Mouse (Mus musculus): Measurements from ENCODE around the gene Arhgap23. TPM values are rescaled to one million over a fixed set of nuclear protein-coding genes. Genes with fewer than 3 reads are reported as not detected.

Arhgap23 gene
- polyA plus RNA-seq, 1 experiment from 2014 or later = 3.5 TPM

DNA sequence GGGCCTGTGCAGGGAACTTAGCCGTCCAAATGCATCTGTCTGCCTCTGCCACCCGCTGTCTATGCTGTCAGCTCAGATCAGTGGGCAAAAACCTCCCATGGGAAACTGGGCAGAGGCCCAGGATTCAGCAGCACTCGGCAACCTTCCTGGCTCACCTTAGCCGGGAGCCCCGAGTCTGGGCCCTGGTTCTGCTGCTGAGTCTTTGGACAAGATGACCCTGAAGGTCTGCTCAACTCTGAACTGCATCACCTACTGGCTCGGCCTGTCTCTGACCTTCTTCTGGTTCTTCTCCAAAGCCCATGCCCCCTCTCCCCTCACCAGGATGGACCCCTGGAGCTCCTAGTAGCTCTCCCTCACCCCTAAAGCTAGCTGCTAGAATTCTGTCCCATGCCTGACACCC is 30.3 kb downstream of the Arhgap23 start:
- no peaks in the 10 kb centered on the region for H3K9me3 ChIP-seq (ENCODE audit: control insufficient read depth)
- no peak overlapping the region for H3K9ac ChIP-seq (ENCODE audit: low read depth, low read length)
- no peak for TF ChIP-seq CTCF (IDR thresholded peaks at IDR 0.05; ENCODE audit: low read depth)
- H3K4me1 ChIP-seq (replicated peaks; ENCODE audit: control insufficient read depth, insufficient read depth, low read length) = peaks cover 8% of the 10 kb centered on the region; the same call in 1 of the 2 replicates
- H3K27me3 ChIP-seq (replicated peaks; ENCODE audit: control insufficient read depth, insufficient read depth, low read length) = no peaks in the 10 kb centered on the region
- WGBS = 74% methylated on average over 6 of the region's 6 CpGs
- H3K4me3 ChIP-seq (ENCODE audit: low read depth, low read length) = no peak overlapping the region
- H3K36me3 ChIP-seq (ENCODE audit: control insufficient read depth, insufficient read depth) = peaks cover 30% of the 10 kb centered on the region; the same call in 1 of the 2 replicates
- no peak for ATAC-seq
- no peak overlapping the region for H3K27ac ChIP-seq (ENCODE audit: low read depth, low read length)
- H3K4me2 ChIP-seq (replicated peaks; ENCODE audit: low read depth) = no peak overlapping the region

GRCm38 (mm10) chr11:97445999-97446511 is 30.7 kb downstream of the Arhgap23 start:
- Histone ChIP-seq H3K4me1 (replicated peaks; ENCODE audit: control insufficient read depth, insufficient read depth, low read length) (peaks cover 8% of the 10 kb centered on the region; the same call in 1 of the 2 replicates), H3K36me3 (ENCODE audit: control insufficient read depth, insufficient read depth) (peaks cover 30% of the 10 kb centered on the region; the same call in 1 of the 2 replicates), H3K9ac (ENCODE audit: low read depth, low read length) (no peak overlapping the region), H3K4me3 (ENCODE audit: low read depth, low read length) (no peak overlapping the region), H3K27ac (ENCODE audit: low read depth, low read length) (no peak overlapping the region), H3K4me2 (replicated peaks; ENCODE audit: low read depth) (no peak overlapping the region), H3K9me3 (ENCODE audit: control insufficient read depth) (no peaks in the 10 kb centered on the region), H3K27me3 (replicated peaks; ENCODE audit: control insufficient read depth, insufficient read depth, low read length) (no peaks in the 10 kb centered on the region)
- WGBS = 41% methylated on average over 4 of the region's 4 CpGs
- no peak for TF ChIP-seq CTCF (IDR thresholded peaks at IDR 0.05; ENCODE audit: low read depth)
- no peak for ATAC-seq

DNA sequence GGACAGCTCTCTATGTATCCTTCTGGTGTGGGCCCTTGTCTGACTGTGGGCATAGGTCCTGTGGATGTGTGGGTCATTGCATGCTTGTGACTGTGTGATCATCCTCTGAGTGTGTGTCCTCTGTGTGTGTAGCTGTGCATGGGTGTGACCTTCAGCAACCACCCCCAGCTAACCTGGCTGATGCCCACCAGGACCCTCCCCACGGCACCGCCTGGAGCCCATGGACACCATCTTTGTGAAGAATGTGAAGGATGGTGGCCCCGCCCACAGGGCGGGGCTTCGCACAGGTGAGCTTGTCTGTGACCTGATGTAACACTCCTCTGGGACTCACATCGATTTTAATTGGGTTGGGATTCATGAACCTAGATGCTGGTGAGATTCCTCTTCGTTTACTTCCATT is 32.6 kb downstream of the Arhgap23 start:
- Histone ChIP-seq H3K4me2 (replicated peaks; ENCODE audit: low read depth) (no peak overlapping the region), H3K27me3 (replicated peaks; ENCODE audit: control insufficient read depth, insufficient read depth, low read length) (no peaks in the 10 kb centered on the region), H3K4me1 (replicated peaks; ENCODE audit: control insufficient read depth, insufficient read depth, low read length) (no peaks in the 10 kb centered on the region), H3K27ac (ENCODE audit: low read depth, low read length) (no peak overlapping the region), H3K4me3 (ENCODE audit: low read depth, low read length) (no peak overlapping the region), H3K9ac (ENCODE audit: low read depth, low read length) (no peak overlapping the region), H3K36me3 (ENCODE audit: control insufficient read depth, insufficient read depth) (peaks cover 47% of the 10 kb centered on the region), H3K9me3 (ENCODE audit: control insufficient read depth) (no peaks in the 10 kb centered on the region)
- no peak for ATAC-seq
- WGBS = 66% methylated on average over 7 of the region's 7 CpGs
- TF ChIP-seq CTCF (IDR thresholded peaks at IDR 0.05; ENCODE audit: low read depth) = no peak

- WGBS = 84% methylated on average over 11 of the region's 11 CpGs
- Histone ChIP-seq H3K9ac (ENCODE audit: low read depth, low read length) (no peak overlapping the region), H3K9me3 (ENCODE audit: control insufficient read depth) (no peaks in the 10 kb centered on the region), H3K27me3 (replicated peaks; ENCODE audit: control insufficient read depth, insufficient read depth, low read length) (no peaks in the 10 kb centered on the region), H3K36me3 (ENCODE audit: control insufficient read depth, insufficient read depth) (peaks cover 50% of the 10 kb centered on the region), H3K4me3 (ENCODE audit: low read depth, low read length) (no peak overlapping the region), H3K27ac (ENCODE audit: low read depth, low read length) (no peak overlapping the region), H3K4me1 (replicated peaks; ENCODE audit: control insufficient read depth, insufficient read depth, low read length) (no peaks in the 10 kb centered on the region), H3K4me2 (replicated peaks; ENCODE audit: low read depth) (no peak overlapping the region)
- no peak for TF ChIP-seq CTCF (IDR thresholded peaks at IDR 0.05; ENCODE audit: low read depth)
- ATAC-seq = no peak
Observed at GRCm38 (mm10) chr11:97448611-97449394, 33.5 kb downstream of the Arhgap23 start.

DNA sequence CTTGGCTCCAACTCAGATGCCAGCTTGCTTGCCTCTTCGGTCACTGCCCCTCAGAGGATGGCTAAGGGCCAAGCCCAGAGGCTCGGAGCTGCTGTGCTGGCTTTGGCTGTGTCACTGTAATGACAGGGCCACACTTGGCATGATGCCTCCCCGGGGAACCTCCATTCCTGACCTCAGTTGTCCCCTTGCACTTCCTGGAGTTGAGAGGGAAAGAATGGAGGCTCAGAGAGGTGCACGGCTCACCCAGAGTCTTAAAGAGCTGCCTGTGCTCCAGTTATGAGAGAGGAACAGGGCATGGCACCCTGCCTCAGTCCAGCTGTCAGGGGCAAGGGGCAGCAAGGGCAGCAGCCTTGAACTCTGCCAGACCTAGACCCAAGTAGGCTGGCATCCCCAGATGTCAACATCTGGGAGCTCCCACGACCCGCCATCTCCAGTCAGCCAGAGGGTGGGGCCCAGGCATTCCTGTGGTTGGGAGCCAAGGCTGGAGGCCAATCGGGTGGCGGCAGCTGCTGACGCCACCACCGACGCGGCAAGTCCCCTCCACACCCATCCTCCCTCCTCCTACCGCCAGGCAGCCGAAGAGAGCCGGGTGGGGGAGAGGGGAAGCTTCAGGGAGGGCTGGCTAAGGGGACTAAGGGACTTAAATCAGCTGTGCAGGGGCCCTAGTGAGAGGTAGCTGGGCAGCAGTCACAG is 34.4 kb downstream of the Arhgap23 start:
- peak overlapping the region; percentile 33 for H3K4me3 ChIP-seq (ENCODE audit: low read depth, low read length)
- H3K9me3 ChIP-seq (ENCODE audit: control insufficient read depth) = no peaks in the 10 kb centered on the region
- peak overlapping the region; percentile 59 for H3K4me2 ChIP-seq (replicated peaks; ENCODE audit: low read depth)
- peak; percentile 63 for ATAC-seq
- H3K36me3 ChIP-seq (ENCODE audit: control insufficient read depth, insufficient read depth) = peaks cover 51% of the 10 kb centered on the region
- no peaks in the 10 kb centered on the region for H3K27me3 ChIP-seq (replicated peaks; ENCODE audit: control insufficient read depth, insufficient read depth, low read length)
- 0 out of 2 replicates have a peak, but pooled peaks have one; percentile 6 for TF ChIP-seq CTCF (IDR thresholded peaks at IDR 0.05; ENCODE audit: low read depth)
- peak overlapping the region; percentile 66 for H3K27ac ChIP-seq (ENCODE audit: low read depth, low read length)
- H3K9ac ChIP-seq (ENCODE audit: low read depth, low read length) = peak overlapping the region; percentile 26; the same call in 1 of the 2 replicates
- 10% methylated on average over 15 of the region's 15 CpGs for WGBS
- H3K4me1 ChIP-seq (replicated peaks; ENCODE audit: control insufficient read depth, insufficient read depth, low read length) = no peaks in the 10 kb centered on the region

DNA sequence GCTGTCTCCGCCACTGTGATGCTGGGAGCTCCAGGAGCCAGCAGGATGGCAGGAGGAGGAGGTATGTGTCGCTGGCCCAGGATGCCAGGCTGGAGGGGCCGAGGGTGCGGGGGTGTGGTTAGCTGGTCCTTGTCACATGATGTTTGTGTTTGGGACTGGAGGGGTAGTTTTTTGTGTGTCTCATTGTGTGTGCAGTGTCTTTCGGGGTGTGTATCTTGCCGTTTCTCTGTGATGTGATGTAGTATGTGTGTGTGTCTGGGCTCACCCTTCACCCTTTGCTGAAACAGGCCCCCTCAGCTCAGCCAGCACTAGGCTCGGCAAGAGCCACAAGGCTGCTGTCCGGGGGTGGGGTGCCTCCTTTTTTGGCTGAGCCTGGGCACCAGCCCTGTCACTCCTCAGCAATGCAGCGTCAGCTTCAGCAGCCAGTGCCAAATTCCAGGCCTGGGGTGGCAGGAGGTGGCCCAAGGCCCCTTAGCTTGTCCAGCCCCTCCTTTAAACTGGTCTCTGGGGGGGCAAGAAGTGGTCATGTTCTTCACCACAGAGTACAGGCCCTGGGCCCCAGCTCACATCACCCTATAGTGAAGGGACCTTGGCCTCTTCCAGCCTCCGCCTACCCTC is 35.1 kb downstream of the Arhgap23 start:
- Histone ChIP-seq H3K27me3 (replicated peaks; ENCODE audit: control insufficient read depth, insufficient read depth, low read length) (no peaks in the 10 kb centered on the region), H3K4me3 (ENCODE audit: low read depth, low read length) (peak overlapping the region; percentile 33), H3K27ac (ENCODE audit: low read depth, low read length) (peak overlapping the region; percentile 66), H3K4me2 (replicated peaks; ENCODE audit: low read depth) (peak overlapping the region; percentile 59), H3K9ac (ENCODE audit: low read depth, low read length) (peak overlapping the region; percentile 26; the same call in 1 of the 2 replicates), H3K4me1 (replicated peaks; ENCODE audit: control insufficient read depth, insufficient read depth, low read length) (no peaks in the 10 kb centered on the region), H3K36me3 (ENCODE audit: control insufficient read depth, insufficient read depth) (peaks cover 47% of the 10 kb centered on the region), H3K9me3 (ENCODE audit: control insufficient read depth) (no peaks in the 10 kb centered on the region)
- peak; percentile 13; the same call in 1 of the 2 replicates for ATAC-seq
- TF ChIP-seq CTCF (IDR thresholded peaks at IDR 0.05; ENCODE audit: low read depth) = no peak
- 32% methylated on average over 10 of the region's 10 CpGs for WGBS

Measured in intestine, postnatal 0 days (tissue).